Mouse (Mus musculus) T-helper 17 cell (primary cell): ENCODE measurements at regions not wholly inside any gene's neighbourhood (a gene's known extent, or its start where the extent isn't known, plus 50 kb on each side); places are given as distances from the start of the nearest gene placed in this dataset.

Source experiments
- in situ Hi-C, 2 experiments: fragments of 300-600 bp; cut with MboI, MseI; formaldehyde crosslinking; loops; 1 replicate in 1 of 2; 2 replicates in 1 of 2; pipeline ENCODE4 v1.15.1; 2025; ENCODE audit warnings: high pct_unique_total_duplicates in 2 of 2

- in situ Hi-C loops, result no loop called here
Measured at GRCm38 (mm10) chr2:159014553-159014952, 219.9 kb downstream of the Dhx35 start.

GRCm38 (mm10) chr2:159019921-159020534, 225.4 kb downstream of the Dhx35 start:
- in situ Hi-C loops, result loop anchor here in 1 of 2 experiments (10.0 kb wide), 1 partner anchor 435 kb away; no protein-coding TSS in a partner anchor

GRCm38 (mm10) chr2:159032147-159032546, 237.5 kb downstream of the Dhx35 start:
- in situ Hi-C loops, result loop anchor here in 1 of 2 experiments (25.0 kb wide), 1 partner anchor 1505 kb away; no protein-coding TSS in a partner anchor

- in situ Hi-C loops, result loop anchor here in 1 of 2 experiments (25.0 kb wide), 1 partner anchor 1497 kb away; no protein-coding TSS in a partner anchor
Measured at GRCm38 (mm10) chr2:159039916-159040315, 245.3 kb downstream of the Dhx35 start.

GRCm38 (mm10) chr2:159053534-159053933, 258.9 kb downstream of the Dhx35 start:
- in situ Hi-C loops, result no loop called here

GRCm38 (mm10) chr2:159053936-159054335, 259.3 kb downstream of the Dhx35 start:
- in situ Hi-C loops, result no loop called here

GRCm38 (mm10) chr2:159054451-159054850, 259.8 kb downstream of the Dhx35 start:
- in situ Hi-C loops, result no loop called here

GRCm38 (mm10) chr2:159055780-159056179, 261.2 kb downstream of the Dhx35 start:
- in situ Hi-C loops, result loop anchor here (5.0 kb wide), 3 partner anchors 107 to 1532 kb away; no protein-coding TSS in a partner anchor

GRCm38 (mm10) chr2:159056960-159057359, 262.4 kb downstream of the Dhx35 start:
- in situ Hi-C loops, result loop anchor here (5.0 kb wide), 3 partner anchors 105 to 1530 kb away; no protein-coding TSS in a partner anchor

GRCm38 (mm10) chr2:159057506-159057905, 262.9 kb downstream of the Dhx35 start:
- in situ Hi-C loops, result loop anchor here (5.0 kb wide), 3 partner anchors 105 to 1530 kb away; no protein-coding TSS in a partner anchor

- in situ Hi-C loops, result loop anchor here in 1 of 2 experiments (10.0 kb wide), 1 partner anchor 1753 kb away; no protein-coding TSS in a partner anchor
Measured at GRCm38 (mm10) chr2:159062266-159062665, 267.7 kb downstream of the Dhx35 start.

GRCm38 (mm10) chr2:159062666-159063065, 268.1 kb downstream of the Dhx35 start:
- in situ Hi-C loops, result loop anchor here in 1 of 2 experiments (10.0 kb wide), 1 partner anchor 1752 kb away; no protein-coding TSS in a partner anchor

GRCm38 (mm10) chr2:159064403-159064970, 269.9 kb downstream of the Dhx35 start:
- in situ Hi-C loops, result loop anchor here in 1 of 2 experiments (10.0 kb wide), 1 partner anchor 1750 kb away; no protein-coding TSS in a partner anchor

- in situ Hi-C loops, result loop anchor here in 1 of 2 experiments (10.0 kb wide), 1 partner anchor 1747 kb away; no protein-coding TSS in a partner anchor
Measured at GRCm38 (mm10) chr2:159067506-159067905, 272.9 kb downstream of the Dhx35 start.

GRCm38 (mm10) chr2:159068303-159069020, 273.9 kb downstream of the Dhx35 start:
- in situ Hi-C loops, result loop anchor here in 1 of 2 experiments (10.0 kb wide), 1 partner anchor 1746 kb away; no protein-coding TSS in a partner anchor

- in situ Hi-C loops, result loop anchor here in 1 of 2 experiments (10.0 kb wide), 1 partner anchor 1746 kb away; no protein-coding TSS in a partner anchor
Measured at GRCm38 (mm10) chr2:159069180-159069579, 274.6 kb downstream of the Dhx35 start.

GRCm38 (mm10) chr2:159072997-159073690, 278.5 kb downstream of the Dhx35 start:
- in situ Hi-C loops, result no loop called here

GRCm38 (mm10) chr2:159079836-159080235, 285.2 kb downstream of the Dhx35 start:
- in situ Hi-C loops, result no loop called here

GRCm38 (mm10) chr2:159080784-159081544, 286.4 kb downstream of the Dhx35 start:
- in situ Hi-C loops, result no loop called here

- in situ Hi-C loops, result no loop called here
Measured at GRCm38 (mm10) chr2:159086836-159087235, 292.2 kb downstream of the Dhx35 start.
